Mouse (Mus musculus): ENCODE results near the gene Myo15.

DNA sequence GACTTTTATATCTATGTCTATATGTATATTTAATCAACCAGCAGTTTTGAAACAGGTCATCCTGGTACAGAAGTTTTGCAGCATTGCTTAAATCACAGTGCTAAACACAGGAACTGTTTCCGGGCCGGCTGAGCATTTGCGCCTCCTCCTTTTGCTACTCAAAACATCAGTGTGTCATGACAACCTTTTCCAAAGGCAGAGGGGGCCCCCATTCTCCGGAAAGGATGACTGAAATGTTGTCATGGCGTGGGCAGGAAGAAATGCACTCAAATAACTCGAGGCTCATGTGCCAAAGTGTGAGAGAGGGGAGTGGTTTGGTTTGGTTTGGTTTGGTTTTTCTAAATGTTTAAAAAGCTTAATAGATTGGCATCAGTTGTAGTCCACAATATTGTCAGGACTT, 26.2 kb upstream of the Myo15 start:
- TF ChIP-seq POLR2A (IDR thresholded peaks at IDR 0.05; ENCODE audit: insufficient read depth, low read depth, low read length): no peak
- TF ChIP-seq CTCF (IDR thresholded peaks at IDR 0.05; ENCODE audit: insufficient read depth, low read depth, low read length): no peak
